Mouse (Mus musculus) bone marrow macrophage, adult 2 months (primary cell): ENCODE results near the gene Itgb2l.

Experiments
- CTCF ChIP-seq: IDR thresholded peaks from 2 replicates; pipeline ENCODE4 v1.5.1; 2012; ENCODE audit warnings: low read depth, mild to moderate bottlenecking, low read length, moderate library complexity
- POLR2A ChIP-seq: IDR thresholded peaks from 2 replicates; pipeline ENCODE4 v1.6.1; 2012; ENCODE audit warnings: mild to moderate bottlenecking, low read depth, low read length, borderline replicate concordance

DNA sequence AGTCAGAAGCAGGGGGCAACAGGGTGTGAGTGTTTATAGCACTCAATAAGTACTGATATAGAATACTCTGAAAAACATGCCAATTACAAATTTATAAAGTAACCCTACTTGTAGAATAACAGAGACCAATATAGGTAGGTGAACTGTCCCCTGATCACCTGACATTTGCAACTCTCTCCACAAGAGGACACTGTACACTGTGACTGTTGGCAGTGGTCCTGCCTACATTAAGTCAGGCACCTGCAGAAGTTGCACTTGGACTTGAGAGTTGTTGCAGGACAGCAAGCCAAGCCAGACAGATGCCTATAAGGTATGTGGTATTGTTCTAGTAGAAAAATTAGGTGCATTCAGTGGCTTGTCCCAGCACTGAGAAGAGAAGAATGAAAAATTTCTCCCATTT, 52.3 kb downstream of the Itgb2l start:
- TF ChIP-seq POLR2A (no peak), CTCF (no peak)
